Mouse (Mus musculus) intestine, embryonic 16.5 days (tissue): ENCODE results near the gene Fam120a. TPM values are rescaled to one million over a fixed set of nuclear protein-coding genes. Genes with fewer than 3 reads are reported as not detected.
A peak's percentile ranks its signal among the peaks of the same experiment; 100 is the strongest.

ENCODE experiments used
- ATAC-seq: fragments of 200-750 bp; cut with Nextera tagmentation; 2 replicates; pipeline ENCODE4 v1.8.0; 2017; ENCODE audit warnings: moderate TSS enrichment, moderate library complexity
- H3K27ac ChIP-seq: fragments of 300-500 bp; sonication (generic); 2 replicates; pipeline ENCODE4 v1.5.1; 2014; ENCODE audit warnings: mild to moderate bottlenecking, low read length
- H3K27me3 ChIP-seq: fragments of 300-500 bp; sonication (generic); replicated peaks from 2 replicates; pipeline ENCODE4 v1.6.1; 2014; ENCODE audit warnings: low read length, control low read depth, mixed read lengths; ENCODE audit not compliant: control insufficient read depth, insufficient read depth
- H3K36me3 ChIP-seq: fragments of 300-500 bp; sonication (generic); 2 replicates; pipeline ENCODE4 v1.6.1; 2014; ENCODE audit warnings: low read length, control low read depth; ENCODE audit not compliant: control insufficient read depth, insufficient read depth
- H3K4me1 ChIP-seq: fragments of 300-500 bp; sonication (generic); 2 replicates; pipeline ENCODE4 v1.6.1; 2014; ENCODE audit warnings: low read length, control low read depth, mixed read lengths; ENCODE audit not compliant: control insufficient read depth, insufficient read depth
- H3K4me2 ChIP-seq: fragments of 300-500 bp; sonication (generic); 2 replicates; pipeline ENCODE4 v1.6.1; 2014; ENCODE audit warnings: low read depth, low read length, control low read depth
- H3K4me3 ChIP-seq: fragments of 300-500 bp; sonication (generic); 2 replicates; pipeline ENCODE4 v1.5.1; 2014; ENCODE audit warnings: mild to moderate bottlenecking, low read length
- H3K9ac ChIP-seq: fragments of 300-500 bp; sonication (generic); 2 replicates; pipeline ENCODE4 v1.6.1; 2014; ENCODE audit warnings: low read depth, low read length
- H3K9me3 ChIP-seq: fragments of 300-500 bp; sonication (generic); 2 replicates; pipeline ENCODE4 v1.6.1; 2016; ENCODE audit warnings: low read length, control low read depth; ENCODE audit not compliant: control insufficient read depth
- WGBS: fragments of 180-500 bp; shearing (Covaris S2); extraction: QIAGEN DNeasy Blood & Tissue Kit; methylation state at CpG from one replicate; pipeline ENCODE4 v1.1.7; 2014; 5-methylcytosine and 5-hydroxymethylcytosine counted together
- polyA plus RNA-seq: library from polyadenylated mRNA; unstranded; fragments of >200 nt; fragmentation: Nextera tagmentation; extraction: Ambion mirVana; gene quantifications from 2 replicates; pipeline ENCODE4 v1.2.1, GENCODE M21; 2015

The Fam120a gene
- polyA plus RNA-seq, 1 experiment from 2014 or later, result 25.7 TPM

DNA sequence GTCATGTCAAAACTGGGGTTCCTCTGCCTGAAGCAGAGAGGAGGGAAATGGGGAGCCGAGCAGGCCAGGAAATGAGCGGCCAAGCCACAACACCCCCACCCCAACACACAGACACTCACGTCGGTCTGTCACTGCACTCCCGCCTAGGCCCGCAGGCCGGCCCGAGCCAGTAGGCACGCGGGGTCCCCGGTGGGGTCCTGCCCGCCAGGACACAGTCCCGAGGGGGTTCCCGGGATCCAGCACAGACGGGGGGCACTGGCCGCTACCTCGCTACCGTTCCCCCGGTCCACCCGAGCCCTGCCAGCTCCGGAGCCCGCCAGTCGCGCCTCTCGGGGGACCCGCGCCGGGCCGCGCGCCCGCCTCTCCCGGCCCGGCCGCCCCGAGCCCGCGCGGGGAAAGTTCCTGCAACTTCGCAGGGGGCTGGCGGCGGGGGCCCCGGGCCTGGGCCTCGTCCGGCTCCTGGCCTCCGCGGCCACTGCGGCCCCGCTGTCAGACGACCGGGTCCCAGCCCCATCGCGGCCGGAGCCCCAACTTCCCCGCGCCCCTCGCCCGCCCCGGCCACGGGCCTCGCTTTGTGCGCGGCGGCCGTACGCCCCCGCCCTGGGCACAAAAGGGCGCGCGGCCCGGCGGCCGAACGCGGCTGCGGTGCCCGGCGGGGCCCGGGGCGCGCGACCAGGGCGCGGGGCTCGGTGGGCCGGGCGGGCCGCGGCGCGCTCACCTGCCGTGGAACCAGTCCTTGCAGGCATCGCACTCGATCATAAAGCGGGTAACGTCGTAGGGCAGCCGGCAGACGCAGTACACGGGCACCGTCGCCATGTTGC lies 97.7 kb downstream of the Fam120a start:
- peak; percentile 45 for ATAC-seq
- Histone ChIP-seq H3K27ac (peak overlapping the region; percentile 96), H3K36me3 (no peaks in the 10 kb centered on the region), H3K4me2 (peak overlapping the region; percentile 78), H3K9ac (peak overlapping the region; percentile 98), H3K27me3 (no peaks in the 10 kb centered on the region), H3K4me3 (peak overlapping the region; percentile 92), H3K4me1 (peaks cover 38% of the 10 kb centered on the region), H3K9me3 (no peaks in the 10 kb centered on the region)
- under 1% methylated on average over 86 of the region's 102 CpGs for WGBS

DNA sequence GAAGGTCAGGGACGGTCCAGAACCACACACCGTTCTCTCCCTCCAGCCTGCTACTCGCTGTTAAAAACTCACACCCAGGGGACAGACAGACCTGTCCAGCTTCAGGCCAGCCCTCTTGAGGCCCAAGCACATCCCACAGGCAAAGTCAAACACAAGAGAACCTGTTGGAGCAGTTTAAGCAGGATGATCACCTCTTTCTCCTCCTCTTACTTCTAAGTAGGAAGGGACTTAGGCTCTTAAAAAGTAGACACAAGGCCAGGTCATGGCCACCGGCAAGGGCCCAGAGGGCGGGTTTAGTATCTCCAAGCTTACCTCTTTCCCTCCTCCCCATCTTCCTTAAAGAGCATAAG lies 98.2 kb downstream of the Fam120a start:
- peak overlapping the region; percentile 78 for H3K4me2 ChIP-seq
- 7% methylated on average over 5 of the region's 5 CpGs for WGBS
- no peaks in the 10 kb centered on the region for H3K9me3 ChIP-seq
- H3K36me3 ChIP-seq, result no peaks in the 10 kb centered on the region
- peak overlapping the region; percentile 96 for H3K27ac ChIP-seq
- H3K4me3 ChIP-seq, result peak overlapping the region; percentile 92
- ATAC-seq, result peak; percentile 31
- H3K27me3 ChIP-seq, result no peaks in the 10 kb centered on the region
- peak overlapping the region; percentile 98 for H3K9ac ChIP-seq
- peaks cover 38% of the 10 kb centered on the region for H3K4me1 ChIP-seq

GRCm38 (mm10) chr13:48869088-48869487 lies 98.7 kb downstream of the Fam120a start:
- Histone ChIP-seq H3K27me3 (no peaks in the 10 kb centered on the region), H3K4me1 (peaks cover 39% of the 10 kb centered on the region), H3K27ac (peak overlapping the region; percentile 96), H3K36me3 (no peaks in the 10 kb centered on the region), H3K9me3 (no peaks in the 10 kb centered on the region), H3K9ac (peak overlapping the region; percentile 98), H3K4me3 (peak overlapping the region; percentile 92), H3K4me2 (peak overlapping the region; percentile 78)
- 25% methylated on average over 5 of the region's 5 CpGs for WGBS
- no peak; the same call in 1 of the 2 replicates for ATAC-seq

DNA sequence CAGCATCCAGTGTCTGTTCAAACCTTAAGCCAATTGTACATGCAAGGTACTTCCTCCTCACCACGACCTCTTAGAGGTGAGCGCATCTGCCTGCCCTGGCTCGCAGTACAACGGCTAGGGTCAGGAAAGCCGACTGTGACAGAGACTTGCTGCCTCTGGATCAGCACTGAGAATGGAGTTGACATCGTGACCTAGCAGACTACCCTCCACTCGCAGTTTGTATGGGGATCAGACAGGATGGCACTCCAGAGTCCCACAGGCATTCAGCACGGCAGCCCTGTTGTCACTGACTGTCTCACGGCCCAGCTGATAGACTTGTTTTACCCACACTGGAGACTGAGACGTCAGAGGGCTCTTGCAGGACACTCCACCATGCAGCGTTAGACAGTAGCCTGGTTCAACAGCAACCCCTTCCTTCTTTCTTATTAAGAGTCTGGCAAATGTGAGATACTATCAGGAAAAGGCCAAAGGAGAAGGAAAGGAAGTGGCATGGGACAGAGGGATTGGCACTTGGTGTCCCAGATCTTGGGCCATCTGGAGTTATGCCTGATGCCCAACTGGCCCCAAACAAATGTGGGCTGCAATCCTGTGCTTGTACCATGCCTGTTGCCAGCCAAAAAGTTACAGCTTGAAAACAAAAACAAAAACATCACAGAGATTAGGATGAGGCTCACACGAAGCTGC lies 103.0 kb downstream of the Fam120a start:
- H3K4me1 ChIP-seq, result peaks cover 34% of the 10 kb centered on the region
- H3K36me3 ChIP-seq, result no peaks in the 10 kb centered on the region
- ATAC-seq, result no peak
- no peak overlapping the region for H3K9ac ChIP-seq
- H3K27me3 ChIP-seq, result no peaks in the 10 kb centered on the region
- H3K9me3 ChIP-seq, result no peaks in the 10 kb centered on the region
- 73% methylated on average over 12 of the region's 12 CpGs for whole genome bisulfite sequencing
- no peak overlapping the region for H3K4me3 ChIP-seq
- no peak overlapping the region for H3K27ac ChIP-seq
- no peak overlapping the region for H3K4me2 ChIP-seq

- Histone ChIP-seq H3K27ac (0 out of 2 replicates have a peak overlapping the region, but pooled peaks have one; percentile 24), H3K9ac (no peak overlapping the region)
- 48% methylated on average over 9 of the region's 9 CpGs for WGBS
Observed at GRCm38 (mm10) chr13:48863556-48863955, 104.3 kb downstream of the Fam120a start.

GRCm38 (mm10) chr13:48861913-48862312 lies 105.9 kb downstream of the Fam120a start:
- Histone ChIP-seq H3K9ac (no peak overlapping the region), H3K27me3 (no peaks in the 10 kb centered on the region), H3K4me1 (peaks cover 43% of the 10 kb centered on the region), H3K4me3 (no peak overlapping the region), H3K9me3 (no peaks in the 10 kb centered on the region), H3K4me2 (no peak overlapping the region), H3K27ac (no peak overlapping the region), H3K36me3 (no peaks in the 10 kb centered on the region)
- WGBS, result 87% methylated on average over 1 of the region's 1 CpGs
- ATAC-seq, result no peak

More at GRCm38 (mm10) chr13:48863556-48863955, 104.3 kb downstream of the Fam120a start:
- no peak overlapping the region for H3K4me2 ChIP-seq
- ATAC-seq, result no peak
- no peaks in the 10 kb centered on the region for H3K36me3 ChIP-seq
- peaks cover 33% of the 10 kb centered on the region for H3K4me1 ChIP-seq
- H3K27me3 ChIP-seq, result no peaks in the 10 kb centered on the region
- H3K4me3 ChIP-seq, result no peak overlapping the region
- H3K9me3 ChIP-seq, result no peaks in the 10 kb centered on the region

DNA sequence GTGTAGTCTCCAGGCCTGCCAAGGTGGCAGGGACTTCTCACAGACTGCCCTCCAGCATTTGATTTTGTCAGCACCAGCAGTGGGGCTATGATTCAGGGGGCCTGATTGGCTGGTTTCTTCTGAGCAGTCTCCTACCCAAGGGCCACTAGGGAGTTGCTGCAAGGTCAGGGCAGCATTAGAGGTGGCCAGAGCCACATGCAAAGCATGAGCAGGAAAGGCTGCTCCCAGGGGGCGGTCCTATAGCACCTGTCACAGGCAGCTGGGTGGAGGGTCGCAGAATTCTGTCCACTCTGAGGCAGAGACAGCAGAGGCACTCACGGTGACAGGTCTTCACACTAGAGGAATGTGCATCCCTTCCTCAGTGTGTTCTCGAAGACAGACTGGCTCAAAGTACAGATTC lies 109.0 kb downstream of the Fam120a start:
- 0 out of 2 replicates have a peak overlapping the region, but pooled peaks have one; percentile 4 for H3K9ac ChIP-seq
- no peak for ATAC-seq

GRCm38 (mm10) chr13:48858054-48858453 lies 109.8 kb downstream of the Fam120a start:
- Histone ChIP-seq H3K4me1 (peaks cover 61% of the 10 kb centered on the region), H3K27ac (0 out of 2 replicates have a peak overlapping the region, but pooled peaks have one; percentile 25), H3K9ac (peak overlapping the region; percentile 43; the same call in 1 of the 2 replicates), H3K36me3 (no peaks in the 10 kb centered on the region), H3K4me3 (no peak overlapping the region), H3K27me3 (no peaks in the 10 kb centered on the region), H3K9me3 (no peaks in the 10 kb centered on the region), H3K4me2 (no peak overlapping the region)
- 69% methylated on average over 6 of the region's 6 CpGs for WGBS
- no peak for ATAC-seq

More for the DNA sequence above, 109.0 kb downstream of the Fam120a start:
- no peaks in the 10 kb centered on the region for H3K36me3 ChIP-seq
- WGBS, result 61% methylated on average over 4 of the region's 4 CpGs
- peaks cover 63% of the 10 kb centered on the region for H3K4me1 ChIP-seq
- H3K4me3 ChIP-seq, result no peak overlapping the region
- no peaks in the 10 kb centered on the region for H3K27me3 ChIP-seq
- H3K27ac ChIP-seq, result no peak overlapping the region
- no peaks in the 10 kb centered on the region for H3K9me3 ChIP-seq
- H3K4me2 ChIP-seq, result no peak overlapping the region

GRCm38 (mm10) chr13:48857246-48857932 lies 110.4 kb downstream of the Fam120a start:
- H3K4me3 ChIP-seq, result no peak overlapping the region
- H3K27ac ChIP-seq, result peak overlapping the region; percentile 49; the same call in 1 of the 2 replicates
- H3K4me2 ChIP-seq, result no peak overlapping the region
- 0 out of 2 replicates have a peak overlapping the region, but pooled peaks have one; percentile 43 for H3K9ac ChIP-seq
- H3K27me3 ChIP-seq, result no peaks in the 10 kb centered on the region
- no peaks in the 10 kb centered on the region for H3K9me3 ChIP-seq
- 44% methylated on average over 7 of the region's 7 CpGs for WGBS
- H3K36me3 ChIP-seq, result no peaks in the 10 kb centered on the region
- ATAC-seq, result no peak
- peaks cover 65% of the 10 kb centered on the region for H3K4me1 ChIP-seq
